Mouse (Mus musculus) granulocyte monocyte progenitor cell, adult 5-6 weeks (primary cell): ENCODE data around the gene Klc1. TPM values are rescaled to one million over a fixed set of nuclear protein-coding genes. Genes with fewer than 3 reads are reported as not detected.
A peak's percentile ranks its signal among the peaks of the same experiment; 100 is the strongest.

Experiments
- ATAC-seq: replicated peaks from 2 replicates; pipeline ENCODE4 v1.8.0; 2016; ENCODE audit warnings: mild to moderate bottlenecking, moderate TSS enrichment, inconsistent platforms; ENCODE audit not compliant: poor library complexity, severe bottlenecking
- total RNA-seq, 2 experiments: library from RNA; stranded (forward) in 1 of 2; stranded (reverse) in 1 of 2; fragments of 200-712, 200-1000 nt in 1 of 2; fragments of >200 nt in 1 of 2; fragmentation: Nextera tagmentation in 1 of 2; gene quantifications; 2 replicates each; pipeline ENCODE4 v1.2.3; 2014 to 2017

Gene Klc1
- total RNA-seq, 2 experiments from 2014 or later, result 42.1 to 45.3 TPM

DNA sequence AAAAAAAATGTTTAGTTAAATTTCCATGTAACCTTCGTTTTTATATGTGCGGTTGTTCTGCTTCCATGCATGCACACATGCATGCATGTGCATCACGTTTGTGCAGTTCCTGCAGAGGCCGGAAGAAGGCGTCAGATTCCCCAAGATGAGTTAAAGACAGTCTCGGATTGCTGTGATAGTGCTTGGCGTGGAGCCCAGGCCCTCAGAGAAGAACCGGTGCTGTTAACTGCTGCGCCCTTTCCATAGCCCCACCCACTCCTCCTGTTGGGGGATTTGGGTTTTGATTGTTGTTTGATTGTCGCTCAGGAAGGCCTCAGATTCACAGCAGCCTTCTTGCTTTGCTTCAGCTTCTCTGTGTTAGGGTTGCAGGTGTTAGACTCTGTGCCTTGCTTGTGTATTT is 10.7 kb downstream of the Klc1 start:
- no peak for ATAC-seq

DNA sequence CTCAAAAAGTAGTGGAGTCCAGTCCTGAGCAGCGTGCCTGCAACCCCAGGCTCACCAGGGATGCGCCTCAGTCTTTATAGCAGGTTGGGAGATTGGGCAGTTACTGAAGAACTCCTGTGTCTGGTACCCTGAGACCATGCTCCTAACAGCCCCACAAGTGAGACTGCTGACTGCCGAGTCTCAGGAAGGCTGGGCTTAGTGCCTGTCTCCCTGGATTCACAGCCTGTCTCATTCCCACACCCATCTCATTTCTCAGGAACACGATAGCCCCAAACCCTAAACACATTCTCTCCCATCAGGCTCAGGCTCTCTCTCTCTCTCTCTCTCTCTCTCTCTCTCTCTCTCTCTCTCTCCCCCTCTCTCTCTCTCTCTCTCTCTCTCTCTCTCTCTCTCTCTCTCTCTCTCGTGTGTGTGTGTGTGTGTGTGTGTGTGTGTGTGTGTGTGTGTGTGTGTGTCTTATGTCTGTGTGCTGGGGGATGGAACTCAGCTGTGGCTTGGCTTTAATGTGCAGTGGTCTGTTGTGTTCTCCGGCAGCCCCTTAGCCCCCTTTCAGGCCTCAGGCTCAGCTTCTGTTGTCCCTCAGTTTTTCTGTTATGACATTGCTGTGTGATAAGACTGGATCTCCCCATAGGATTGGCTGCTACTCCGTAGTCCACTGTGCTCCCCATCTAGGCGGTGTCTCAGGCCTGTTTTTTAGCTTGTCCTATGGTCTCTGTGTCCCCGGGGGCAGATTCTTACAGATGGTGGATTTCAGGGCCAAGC is 11.3 kb downstream of the Klc1 start:
- no peak for ATAC-seq

DNA sequence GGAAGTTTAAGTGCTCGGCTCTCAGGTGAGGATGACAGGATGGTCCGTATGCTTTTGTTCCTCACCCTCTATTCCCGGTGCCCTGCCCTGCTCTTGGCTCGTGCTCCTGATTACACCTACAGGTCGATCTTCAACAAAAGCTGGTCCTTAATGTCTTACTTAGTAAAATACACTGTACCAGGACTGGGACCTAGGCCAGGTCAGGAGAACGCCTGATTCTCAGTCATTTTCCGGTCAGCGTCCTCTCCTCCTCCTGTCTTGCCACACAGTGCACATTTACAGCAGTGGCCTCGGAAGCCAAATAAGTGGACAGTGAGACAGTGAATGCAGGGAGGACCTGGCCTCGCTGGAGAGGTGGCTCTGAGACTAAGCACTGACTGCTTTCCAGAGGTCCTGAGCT is 12.0 kb downstream of the Klc1 start:
- no peak for ATAC-seq

DNA sequence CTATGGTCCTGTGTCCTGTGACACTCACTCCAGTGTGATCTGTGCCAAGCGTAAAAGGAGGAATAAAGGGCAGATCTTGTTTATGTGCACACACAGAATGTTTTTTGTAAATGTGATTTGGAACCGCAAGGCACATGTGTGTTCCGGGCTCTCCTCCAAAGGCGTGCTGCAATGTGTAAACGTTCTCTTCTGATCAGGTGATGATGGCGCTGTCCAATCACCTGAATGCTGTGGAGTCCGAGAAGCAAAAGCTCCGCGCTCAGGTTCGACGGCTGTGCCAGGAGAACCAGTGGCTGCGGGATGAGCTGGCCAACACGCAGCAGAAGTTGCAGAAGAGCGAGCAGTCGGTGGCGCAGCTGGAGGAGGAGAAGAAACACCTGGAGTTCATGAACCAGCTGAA is 15.5 kb downstream of the Klc1 start:
- no peak for ATAC-seq

DNA sequence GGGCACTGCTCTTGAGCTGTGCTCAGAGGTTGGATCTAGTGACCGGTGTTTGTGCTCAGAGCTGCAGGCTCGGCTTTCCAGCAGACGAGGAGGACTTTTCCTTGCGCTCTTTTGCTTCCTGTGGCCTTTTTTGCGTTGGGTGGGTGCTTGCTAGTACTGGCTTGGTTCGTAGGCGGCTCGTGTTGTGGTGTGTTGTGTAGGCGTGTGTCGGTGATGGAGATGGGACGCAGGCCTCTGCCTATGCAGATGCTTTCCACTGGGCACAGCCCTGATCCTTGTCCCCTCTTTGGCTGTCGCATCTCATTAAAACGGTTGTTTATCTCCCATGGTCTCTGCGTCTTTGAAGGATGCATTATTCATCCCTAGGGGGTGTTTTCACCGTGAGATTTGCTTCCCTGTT is 16.2 kb downstream of the Klc1 start:
- no peak for ATAC-seq

DNA sequence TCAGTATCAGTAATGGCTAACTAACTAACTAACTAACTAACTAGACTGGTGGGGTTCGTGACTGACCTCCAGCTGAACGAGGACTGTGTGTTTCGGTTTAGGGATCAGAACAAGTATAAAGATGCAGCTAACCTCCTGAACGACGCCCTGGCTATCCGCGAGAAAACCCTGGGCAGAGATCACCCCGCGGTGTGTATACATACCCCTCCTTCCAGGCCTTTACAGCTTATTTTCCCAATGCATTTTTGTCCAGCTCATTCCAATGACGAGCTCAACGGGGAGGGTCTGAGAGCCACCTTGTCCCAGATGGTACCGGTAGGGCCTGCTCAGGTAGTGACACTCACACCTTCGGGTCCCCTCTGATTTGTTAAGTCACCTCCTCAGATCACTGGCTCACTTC is 19.3 kb downstream of the Klc1 start:
- ATAC-seq, result no peak

DNA sequence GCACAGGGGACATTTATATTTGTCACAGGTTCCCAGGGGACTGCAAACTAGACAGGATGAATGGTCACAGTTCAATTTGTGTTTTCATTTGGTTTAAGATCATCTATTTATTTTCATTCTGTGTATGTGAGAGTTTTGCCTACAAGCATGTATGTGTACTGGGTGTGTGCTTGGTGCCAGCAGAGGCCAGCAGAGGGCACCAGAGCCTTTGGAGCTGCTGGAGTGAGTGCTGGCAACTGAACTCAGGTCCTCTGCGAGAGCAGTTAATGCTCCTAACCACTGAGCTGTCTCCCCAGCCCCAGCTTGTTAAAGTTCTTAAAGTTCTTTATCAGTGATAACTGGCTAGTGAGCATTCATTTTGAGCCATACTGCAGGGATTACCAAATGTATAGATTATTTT is 20.9 kb downstream of the Klc1 start:
- no peak for ATAC-seq

DNA sequence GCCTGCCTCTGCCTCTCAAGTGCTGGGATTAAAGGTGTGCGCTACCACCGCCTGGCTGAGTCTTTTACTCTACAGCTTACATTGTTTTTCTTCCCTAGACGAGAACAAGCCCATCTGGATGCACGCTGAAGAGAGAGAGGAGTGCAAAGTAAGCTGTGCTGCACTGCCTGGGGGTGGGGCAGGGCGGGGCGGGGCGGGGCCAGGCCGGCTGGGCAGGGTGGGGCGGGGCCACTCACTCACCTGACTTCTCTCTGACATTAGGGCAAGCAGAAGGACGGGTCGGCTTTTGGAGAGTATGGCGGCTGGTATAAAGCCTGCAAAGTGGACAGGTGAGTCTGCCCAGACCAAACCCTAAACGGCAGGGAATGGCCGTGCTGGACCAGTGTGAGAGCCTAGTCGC is 26.5 kb downstream of the Klc1 start:
- no peak for ATAC-seq

DNA sequence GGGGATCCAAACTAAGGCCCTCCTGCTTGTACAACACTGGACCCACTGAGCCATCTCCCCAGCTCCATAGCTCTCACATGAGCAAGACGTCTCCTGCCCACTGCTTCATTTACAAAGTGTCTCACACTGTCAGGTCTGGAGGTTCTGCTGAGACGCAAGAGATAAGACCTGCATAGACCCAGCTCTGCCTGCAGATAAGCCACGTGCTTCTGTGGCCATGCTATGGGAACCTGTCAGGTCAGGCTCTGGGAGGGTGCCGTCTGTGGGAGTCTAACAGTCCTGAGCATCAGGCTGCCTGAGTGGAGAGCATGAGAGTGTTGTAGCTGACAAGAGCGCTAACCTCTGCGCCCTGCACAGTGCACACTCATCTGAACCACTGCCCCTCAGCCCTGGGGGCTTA is 28.4 kb downstream of the Klc1 start:
- ATAC-seq, result no peak

DNA sequence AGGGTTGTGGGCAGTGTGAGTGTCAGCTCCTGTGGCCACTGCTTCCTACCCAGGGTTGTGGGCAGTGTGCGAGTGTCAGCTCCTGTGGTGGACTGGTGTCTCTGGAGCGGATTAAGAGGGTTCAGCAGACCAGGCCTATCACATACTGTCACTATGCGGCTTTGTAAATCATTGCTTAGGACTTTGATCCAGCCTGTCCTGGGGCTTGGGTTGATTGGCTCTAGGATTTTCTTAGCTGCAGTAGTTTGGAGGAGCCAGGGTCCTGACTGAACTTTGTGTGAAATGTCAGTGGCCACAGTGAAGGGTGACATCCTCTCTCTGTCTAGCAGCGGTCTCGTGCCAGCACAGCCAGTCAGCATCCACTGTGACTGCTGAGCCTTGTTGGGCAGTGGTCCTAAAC is 31.4 kb downstream of the Klc1 start:
- no peak for ATAC-seq

DNA sequence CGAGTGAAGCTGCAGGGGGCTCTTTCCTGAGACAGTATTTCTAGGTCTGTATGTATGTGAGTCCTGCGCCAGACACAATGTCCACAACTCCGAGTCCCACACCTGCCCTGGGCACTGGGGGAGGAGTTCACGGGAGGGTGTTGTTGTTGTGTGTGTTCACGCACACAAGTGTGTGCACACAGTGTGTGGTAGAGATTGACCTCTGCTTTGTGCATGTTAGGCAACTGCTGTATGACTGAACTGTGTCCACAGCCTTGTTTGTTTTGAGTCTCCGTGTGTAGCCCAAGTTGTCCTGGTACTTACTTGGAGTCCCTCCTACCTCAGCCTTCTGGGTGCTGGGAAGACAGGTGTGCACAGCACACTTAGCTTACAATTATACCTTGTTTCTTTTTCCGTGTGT is 32.0 kb downstream of the Klc1 start:
- ATAC-seq, result no peak

DNA sequence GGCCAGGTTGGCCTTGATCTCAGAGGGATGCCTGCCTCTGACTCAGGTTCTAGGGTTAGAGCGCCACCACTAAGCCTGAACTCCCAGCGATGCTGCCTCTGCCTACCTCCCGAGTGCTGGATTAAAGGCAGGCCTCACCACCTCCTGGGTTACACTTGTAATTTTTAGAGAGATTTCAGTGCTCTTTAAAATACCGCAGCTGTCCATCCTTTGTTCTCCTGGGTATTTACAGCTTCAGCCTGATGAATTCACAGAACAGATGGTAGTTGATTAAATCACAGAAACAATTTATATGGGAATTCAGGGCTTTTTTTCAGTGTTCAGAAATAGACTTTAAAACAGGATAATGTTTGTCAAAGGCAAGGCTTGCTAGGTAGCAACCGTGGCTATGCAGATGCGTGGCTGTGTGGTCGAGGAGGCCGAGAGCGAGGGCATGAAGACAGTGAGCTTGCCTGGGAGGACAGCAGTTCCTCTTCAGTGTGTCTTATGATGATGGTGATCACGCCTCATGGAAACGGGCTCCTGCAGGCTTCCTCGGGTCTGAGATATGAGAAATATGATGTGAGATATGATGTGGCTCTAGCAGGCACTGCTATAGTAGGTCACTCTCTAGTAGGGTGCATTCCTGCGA is 32.9 kb downstream of the Klc1 start:
- no peak for ATAC-seq

DNA sequence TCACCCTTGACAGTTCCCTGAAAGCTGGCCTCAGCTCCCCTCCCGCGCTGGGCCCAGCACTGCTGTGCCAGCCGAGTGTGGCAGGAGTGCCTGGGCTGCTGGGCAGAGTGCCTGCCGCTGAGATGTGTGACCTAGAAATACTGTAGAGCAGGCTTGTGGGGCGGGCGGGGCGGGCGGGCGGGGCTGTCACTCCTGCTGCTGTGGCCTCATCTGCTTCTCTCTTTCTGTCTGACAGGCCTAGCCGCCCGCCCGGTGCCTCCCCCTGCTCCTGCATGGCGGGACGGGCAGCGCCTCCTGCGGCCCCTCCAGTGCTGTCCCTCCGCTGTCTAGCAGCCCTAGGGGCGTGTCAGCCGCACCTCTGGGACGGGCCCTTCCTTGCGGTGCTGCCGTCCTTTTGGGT is 35.5 kb downstream of the Klc1 start:
- no peak for ATAC-seq

DNA sequence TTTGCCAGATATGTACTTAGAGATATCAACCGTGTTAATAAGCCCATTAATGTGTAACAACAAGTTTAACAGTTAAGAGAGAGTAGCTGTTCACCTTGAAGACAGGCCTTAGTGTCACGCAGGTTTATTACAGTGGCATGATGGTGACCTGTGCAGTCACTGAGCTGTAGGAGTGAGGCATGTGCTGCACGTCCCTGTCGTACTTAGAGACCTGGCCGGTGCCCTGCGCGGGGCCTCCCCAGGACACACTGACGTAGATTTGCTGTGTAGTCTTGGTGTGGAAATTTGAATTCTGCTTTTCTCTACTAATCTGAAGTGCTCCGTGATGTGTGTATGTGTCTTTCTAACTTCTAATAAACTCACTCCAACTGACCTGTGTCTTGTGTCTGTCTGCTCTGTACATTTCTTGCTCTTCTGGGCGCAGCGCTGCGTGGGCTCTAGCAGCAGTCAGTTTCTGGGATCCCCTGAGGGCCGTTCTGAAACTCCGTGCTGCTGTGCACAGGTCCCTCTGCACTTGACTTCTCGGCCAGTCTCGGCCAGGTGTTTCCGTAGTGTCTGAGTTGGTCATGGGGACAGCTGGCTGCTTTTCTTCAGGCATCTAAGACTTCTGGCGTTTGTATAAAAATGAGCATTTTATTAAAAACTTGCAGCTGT is 36.0 kb downstream of the Klc1 start:
- no peak for ATAC-seq

DNA sequence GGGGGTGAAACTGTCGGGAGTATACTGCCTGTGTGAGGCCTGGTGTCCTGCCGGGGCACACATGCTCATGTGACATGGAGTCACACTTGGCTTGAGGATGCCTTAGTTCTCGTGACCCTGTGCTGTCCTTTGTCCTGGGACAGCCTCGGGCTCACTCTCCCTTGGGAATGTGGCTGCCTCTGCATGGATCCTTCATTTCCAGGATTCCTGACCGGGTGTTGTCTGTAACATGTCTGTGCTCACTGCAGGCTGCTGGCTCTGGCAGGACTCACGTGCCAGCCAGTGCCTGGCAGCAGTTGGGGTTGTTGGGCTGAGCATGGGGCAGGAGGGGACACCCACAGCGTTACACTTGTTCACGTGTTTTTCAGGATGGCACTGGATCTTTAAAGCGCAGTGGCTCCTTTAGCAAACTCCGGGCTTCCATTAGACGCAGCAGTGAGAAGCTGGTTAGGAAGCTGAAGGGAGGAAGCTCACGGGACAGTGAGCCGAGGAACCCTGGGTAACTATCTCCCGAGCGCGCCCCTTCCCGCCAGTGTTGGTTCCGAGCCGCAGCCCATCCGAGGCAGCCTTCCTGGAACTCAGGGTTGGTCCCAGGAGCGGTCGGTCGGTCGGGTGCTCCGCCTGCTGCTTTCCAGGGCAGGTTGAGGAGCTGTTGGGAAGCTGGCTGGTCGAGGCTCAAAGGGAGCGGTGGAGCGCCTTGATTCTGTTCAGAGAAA is 36.7 kb downstream of the Klc1 start:
- ATAC-seq, result no peak

DNA sequence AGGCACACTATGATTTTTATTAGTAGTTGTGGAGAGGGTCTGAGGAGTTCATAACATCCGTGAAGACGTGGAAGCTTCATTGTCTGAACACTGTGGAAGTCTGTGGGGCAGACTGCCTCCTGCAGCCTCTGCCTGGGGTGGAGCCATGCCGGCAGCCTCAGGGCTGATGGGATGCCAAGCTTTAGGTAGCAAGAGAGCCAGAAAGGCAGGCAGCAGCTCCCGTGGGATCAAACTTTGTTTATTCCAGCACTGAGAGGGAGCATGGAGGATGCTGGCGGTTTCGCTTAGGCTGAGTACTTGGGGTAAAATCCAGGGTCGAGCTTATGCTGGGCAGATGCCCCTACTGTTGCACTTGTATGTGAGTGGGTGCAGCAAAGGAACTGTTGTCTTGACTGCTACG is 38.6 kb downstream of the Klc1 start:
- no peak for ATAC-seq

DNA sequence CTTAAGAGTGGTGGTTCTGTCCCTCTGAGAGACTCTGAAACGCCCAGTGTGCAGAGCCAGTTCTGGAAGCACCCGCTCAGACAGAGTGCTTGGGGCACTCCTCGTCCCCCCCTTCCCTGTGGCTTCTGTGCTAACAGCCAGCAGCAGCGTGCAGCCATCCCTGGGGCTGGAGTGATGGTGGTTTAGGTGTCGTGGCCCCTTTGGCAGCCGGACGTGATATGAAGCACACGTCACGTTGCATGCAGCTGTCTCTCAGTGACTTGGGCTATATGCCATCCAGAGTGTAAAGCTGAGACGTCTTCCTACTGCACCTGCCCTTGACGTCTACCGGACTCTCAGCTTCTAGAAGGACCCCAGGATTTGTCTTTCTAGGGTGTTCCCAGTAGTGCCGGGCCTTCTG is 39.8 kb downstream of the Klc1 start:
- ATAC-seq, result no peak

DNA sequence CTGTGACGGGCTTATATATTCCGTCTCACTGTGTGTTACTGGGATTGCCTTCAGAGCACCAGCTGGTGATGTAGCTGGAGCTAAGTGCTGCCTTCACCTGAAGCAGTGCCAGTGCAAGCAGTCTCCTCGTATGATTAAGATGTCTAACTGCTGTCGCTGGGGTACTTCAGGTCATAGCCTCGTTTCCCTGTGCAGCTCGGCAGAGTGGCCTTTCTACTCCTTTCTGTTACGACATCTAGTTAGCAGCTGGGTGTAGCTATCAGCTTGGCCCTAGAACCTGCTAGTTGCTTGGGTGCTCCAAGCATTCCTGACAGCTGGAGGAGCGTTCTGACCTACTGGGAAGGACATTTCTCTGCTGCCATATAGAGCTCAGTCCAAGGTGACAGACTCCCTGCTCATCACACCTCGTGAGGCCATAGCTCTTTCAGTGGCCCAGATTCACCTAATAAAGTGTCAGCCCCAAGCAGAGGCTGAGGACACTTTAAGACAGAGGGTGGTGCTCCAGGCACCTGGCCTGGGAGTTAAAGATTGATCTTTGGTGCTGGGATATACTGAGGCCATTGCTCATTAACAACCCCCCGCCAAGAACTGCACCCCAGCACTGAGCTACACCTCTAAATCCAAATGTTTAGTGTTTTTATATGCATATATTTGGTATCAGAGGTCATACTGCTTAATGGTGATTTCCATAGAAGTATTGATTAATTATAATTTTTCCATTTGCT is 42.0 kb downstream of the Klc1 start:
- no peak for ATAC-seq

DNA sequence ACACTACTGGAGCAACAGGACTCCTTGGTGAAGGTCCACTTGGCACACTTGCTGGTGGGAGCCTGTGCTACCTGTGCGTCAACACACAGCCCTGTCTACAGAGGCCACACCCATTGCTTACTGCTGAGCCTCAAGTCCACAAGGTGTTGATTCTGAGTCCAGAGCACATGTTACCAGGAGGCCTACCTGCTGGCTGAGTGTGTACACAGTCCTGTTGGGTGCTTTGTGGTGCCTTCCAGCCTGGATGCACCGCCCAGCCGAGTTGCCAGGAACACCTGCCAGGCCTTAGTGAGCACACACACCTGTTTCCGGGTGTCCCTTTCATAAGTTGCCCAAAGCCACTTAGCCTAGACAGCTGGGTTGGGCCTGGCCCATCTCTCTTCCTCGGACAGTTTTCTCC is 44.9 kb downstream of the Klc1 start:
- ATAC-seq, result no peak

DNA sequence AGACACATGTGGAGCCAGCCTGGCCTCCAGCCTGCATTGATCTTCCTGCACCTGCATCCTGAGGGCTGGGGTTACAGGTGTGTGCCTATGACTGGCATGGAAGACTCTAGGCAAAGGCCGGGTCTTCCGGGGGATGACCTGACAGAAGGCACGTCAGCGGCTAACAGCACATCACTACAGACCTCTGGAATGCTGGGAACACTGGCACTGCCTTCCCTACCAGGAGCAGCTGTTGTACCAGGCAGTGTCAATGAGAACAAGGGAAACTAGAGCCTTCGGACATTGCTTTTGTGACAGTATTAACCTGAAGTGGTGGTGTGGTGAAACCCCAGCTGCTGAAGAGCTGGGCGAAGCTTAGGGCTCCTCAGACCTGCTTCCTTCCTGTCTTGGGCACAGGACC is 50.1 kb downstream of the Klc1 start:
- no peak for ATAC-seq

DNA sequence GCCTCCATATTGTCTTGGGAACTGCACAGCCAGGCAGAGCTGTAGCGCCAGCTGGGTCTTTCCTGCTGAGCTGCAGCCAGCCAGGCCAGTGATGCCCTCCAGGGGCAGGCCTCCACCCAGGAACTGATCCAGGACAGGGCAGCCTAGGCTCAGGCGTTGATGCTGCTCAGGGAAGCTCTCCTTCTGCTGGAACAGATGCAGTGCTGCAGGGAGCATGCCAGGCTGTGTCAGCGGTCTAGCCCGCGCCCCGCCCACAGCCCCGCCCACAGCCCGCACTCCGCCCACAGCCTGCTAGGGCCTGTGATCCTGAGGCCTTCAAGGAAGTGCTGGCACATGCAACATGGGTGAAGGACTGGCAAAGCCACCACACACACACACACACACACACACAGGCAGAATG is 51.1 kb downstream of the Klc1 start:
- peak; percentile 53 for ATAC-seq
